Mouse (Mus musculus) liver (tissue): ENCODE measurements around the gene Klrd1.
"Not testable (repeated sequence)": the region's sequence is repeated elsewhere in the genome, so short reads cannot be mapped to it uniquely, and the experiment has no call there.

Experiments
- DNase-seq: peaks from one replicate; pipeline ENCODE4 v3.0.0-alpha.2; 2020; ENCODE audit warnings: mixed read lengths

Gene Klrd1

GRCm38 (mm10) chr6:129591508-129591907 is at the start of gene Klrd1:
Gene Klrd1, plus strand, starts transcription at chr6:129591782.
- DNase-seq: no peak

DNA sequence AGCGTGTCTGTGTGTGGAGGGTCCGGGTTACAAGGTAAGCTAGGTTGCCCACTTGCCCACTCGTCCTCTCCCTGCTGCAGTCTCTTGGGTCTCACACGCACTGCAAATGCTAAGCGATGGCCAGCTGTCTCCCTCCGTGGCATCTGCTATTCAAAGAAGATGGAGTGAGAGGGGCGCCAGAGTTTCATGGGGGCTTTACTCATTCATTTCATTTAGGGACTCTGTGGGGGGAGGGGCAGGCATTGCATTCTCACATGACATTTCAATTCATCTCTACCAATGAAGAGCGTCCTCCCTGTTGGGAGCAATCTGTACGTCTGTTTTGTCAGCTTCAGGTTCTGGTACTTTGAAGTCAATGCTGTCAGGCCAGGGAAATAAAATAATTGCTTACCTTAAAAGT is 49.7 kb upstream of the Klrd1 start:
- no peak for DNase-seq

GRCm38 (mm10) chr6:129542540-129542939 is 49.0 kb upstream of the Klrd1 start:
- DNase-seq: no peak

DNA sequence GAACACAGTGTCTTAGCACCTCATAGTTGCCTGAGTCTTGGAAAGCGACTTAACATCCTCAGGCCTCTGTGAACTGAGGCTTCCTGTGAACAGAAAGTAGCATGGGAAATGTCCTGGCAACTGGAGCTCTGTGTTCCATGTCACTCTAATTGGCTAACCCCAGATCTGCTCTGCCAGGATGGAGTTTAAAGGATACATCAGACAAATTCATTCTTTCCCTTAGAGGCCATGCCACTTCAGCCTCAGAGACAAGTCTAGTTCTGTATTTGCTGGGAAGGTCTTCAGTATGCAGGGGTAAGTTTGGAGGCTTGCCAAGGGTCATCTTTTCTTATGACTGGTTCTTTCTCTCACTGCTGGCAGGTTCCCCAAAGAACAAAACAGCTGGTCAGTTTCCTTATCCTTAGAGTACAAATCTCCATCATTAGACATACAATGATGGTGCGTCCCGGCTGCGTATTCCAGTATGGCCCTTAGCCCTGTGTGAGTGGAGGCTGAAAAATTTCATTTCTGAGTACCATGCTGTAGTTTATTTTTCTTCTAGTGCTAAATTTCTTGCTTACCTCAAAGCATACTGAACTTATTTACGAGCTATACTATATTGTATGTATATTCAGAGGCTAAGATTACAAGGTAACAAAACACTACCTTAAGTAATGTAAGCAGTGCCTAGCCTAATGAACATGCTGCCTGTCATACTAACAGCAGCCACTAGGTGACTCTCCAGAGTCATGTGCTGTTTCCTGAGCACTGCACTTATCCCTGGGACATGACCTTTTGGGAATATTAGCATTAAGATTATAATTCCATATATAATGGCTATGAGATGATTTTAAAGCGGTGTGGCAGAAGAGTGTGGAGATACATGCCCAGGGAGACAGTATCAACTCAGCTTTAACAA is 47.6 kb upstream of the Klrd1 start:
- DNase-seq: peak; percentile 64

DNA sequence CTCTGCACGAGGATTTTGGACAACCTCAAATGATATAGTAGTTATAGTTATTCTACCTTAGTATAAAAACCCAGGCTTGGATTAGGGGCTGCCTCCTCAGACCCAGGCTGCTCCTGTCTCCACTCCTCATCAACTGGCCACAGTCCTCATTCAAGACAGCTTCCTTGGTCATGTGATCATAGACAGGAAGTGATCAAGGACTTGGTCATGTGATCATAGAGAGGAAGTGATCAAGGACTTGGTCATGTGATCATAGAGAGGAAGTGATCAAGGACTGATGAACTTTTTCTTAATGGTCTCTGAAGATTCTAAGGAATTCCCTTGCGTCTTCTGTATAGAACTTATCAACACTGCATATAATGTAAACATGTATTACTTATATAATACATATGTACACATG is 44.3 kb upstream of the Klrd1 start:
- DNase-seq: no peak

GRCm38 (mm10) chr6:129548009-129548408 is 43.6 kb upstream of the Klrd1 start:
- no peak for DNase-seq

GRCm38 (mm10) chr6:129557298-129558023 is 34.1 kb upstream of the Klrd1 start:
- DNase-seq: peak; percentile 20

GRCm38 (mm10) chr6:129558946-129559640 is 32.5 kb upstream of the Klrd1 start:
- DNase-seq: peak; percentile 79

- no peak for DNase-seq
Measured at GRCm38 (mm10) chr6:129559641-129560027, 31.9 kb upstream of the Klrd1 start.

DNA sequence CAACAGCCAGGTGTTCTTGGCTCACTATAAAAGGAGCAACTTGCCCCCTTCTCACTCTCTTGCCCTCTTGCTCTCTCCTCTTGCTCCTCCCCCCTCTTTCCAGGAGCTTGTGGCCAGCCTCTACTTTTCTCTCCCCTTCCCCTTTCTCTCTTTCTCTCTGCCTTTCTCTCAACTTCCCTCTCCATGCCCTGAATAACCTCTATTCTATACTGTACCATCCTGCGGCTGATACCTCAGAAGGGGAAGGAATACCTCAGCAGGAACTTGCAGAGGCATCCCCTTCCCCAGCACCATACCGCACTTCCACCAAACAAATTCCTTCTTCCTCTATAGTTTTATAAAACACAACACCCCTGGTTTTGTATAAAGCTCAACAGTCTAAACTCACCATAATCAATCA is 26.3 kb upstream of the Klrd1 start:
- DNase-seq: no peak

- DNase-seq: no peak
Measured at GRCm38 (mm10) chr6:129575315-129575714, 16.3 kb upstream of the Klrd1 start.

DNA sequence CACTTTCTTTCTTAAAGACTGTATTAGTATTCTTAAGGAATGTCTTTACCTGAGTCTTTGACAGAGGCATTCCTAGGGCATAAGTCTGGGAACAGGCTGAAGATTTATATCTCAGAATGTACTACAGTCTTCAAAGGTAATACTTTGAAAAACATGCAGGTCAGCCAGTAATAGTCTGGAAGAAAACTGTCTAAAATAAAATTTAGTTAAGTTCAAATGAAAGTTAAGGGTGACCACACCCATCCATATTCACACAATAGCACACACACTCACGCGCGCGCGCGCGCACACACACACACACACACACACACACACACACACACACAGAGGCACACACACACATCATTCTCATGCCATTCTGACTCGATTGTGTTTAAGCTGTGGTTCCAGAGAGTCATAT is 14.0 kb upstream of the Klrd1 start, which contains the start of gene Klre1:
Gene Klre1 (plus strand): TSS at position 301 of the 400 bp plus-strand sequence.
- no peak for DNase-seq

DNA sequence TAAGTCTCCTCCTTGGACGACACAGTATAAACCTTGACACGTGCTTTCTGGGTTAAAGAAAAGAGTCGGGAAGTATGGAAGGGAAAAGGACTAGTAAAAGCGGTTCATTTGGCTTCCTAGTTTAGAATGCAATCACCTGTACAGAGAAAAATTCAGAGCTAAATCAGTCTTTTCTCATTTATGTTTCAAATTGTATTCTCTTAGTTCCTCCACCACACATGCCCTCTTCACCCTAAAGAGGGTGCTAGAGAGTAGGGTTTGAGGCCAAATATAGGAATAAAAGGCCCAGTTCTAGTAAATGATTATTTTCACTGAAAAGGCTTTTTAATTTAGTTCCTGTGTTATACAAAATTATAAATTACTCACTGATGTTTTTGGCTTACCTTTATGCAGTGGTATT is 10.3 kb upstream of the Klrd1 start:
- no peak for DNase-seq

- DNase-seq: no peak
Measured at GRCm38 (mm10) chr6:129581896-129582295, 9.7 kb upstream of the Klrd1 start.

- no peak for DNase-seq
Measured at GRCm38 (mm10) chr6:129583014-129583413, 8.6 kb upstream of the Klrd1 start.

- DNase-seq: no peak
Measured at GRCm38 (mm10) chr6:129608372-129608771, 16.8 kb downstream of the Klrd1 start.

DNA sequence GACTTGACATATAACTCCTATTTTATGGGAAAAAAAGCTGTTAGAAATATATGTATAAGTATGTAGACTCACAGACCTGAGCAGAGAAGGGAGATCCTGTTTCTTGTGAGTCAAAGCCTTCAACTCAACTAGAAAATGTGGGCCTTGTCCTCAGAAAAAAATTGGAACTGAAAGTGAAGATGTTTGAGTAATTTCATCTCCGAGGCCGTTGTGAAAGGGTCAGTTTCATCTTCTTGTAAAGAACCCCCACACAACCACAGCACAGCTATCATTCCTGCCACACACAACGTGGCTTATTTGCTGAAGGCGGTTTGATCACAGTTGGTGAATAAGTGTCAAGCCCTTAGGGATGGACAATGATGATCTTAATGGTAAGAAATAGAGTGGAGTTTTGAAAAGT is 32.2 kb downstream of the Klrd1 start, which contains the start of gene Klrk1:
Gene Klrk1 (minus strand): TSS at position 130 of the 400 bp plus-strand sequence.
- no peak for DNase-seq

- DNase-seq: not testable (repeated sequence)
Measured at GRCm38 (mm10) chr6:129631046-129631445, 39.5 kb downstream of the Klrd1 start.

DNA sequence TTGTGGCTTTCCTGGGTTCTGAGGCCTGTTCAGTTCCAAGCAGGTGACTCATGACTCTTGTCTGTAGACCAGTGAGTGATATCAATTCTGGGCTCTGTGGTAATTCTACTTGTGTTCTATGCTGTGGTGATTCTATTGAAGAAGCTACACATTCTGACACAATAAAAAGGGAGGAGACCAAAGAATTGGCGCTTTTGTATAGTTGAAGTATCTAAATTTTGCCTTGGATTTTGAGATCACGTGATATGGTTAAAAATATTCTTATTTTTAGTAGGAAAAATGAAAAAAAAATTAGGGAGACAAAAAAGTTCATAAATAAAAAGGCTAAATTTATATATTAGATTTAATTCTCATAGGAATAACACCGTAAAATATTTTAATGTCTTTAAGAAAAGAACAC is 51.7 kb downstream of the Klrd1 start, which contains the start of gene Klrc3:
Gene Klrc3 (minus strand): TSS at position 101 of the 400 bp plus-strand sequence.
- not testable (repeated sequence) for DNase-seq

DNA sequence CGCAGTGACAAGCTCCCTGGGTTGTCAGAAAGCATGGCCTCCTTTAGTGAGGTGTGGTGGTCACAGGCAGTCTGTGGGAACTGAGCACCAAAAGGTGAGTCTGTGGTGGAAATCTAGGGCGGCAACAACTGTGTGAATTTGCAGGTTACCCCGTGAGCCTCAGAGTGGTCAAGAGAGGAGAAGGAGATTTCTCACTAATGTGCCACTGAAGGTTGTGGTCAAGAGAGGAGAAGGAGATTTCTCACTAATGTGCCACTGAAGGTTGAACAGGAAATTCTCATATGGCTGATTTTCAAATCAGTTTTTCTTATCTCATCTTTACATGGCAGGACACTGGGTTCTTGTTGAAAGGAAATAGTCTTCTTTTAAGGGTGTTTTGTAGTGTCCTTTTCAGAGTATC is 52.5 kb downstream of the Klrd1 start:
- DNase-seq: not testable (repeated sequence)
